Mouse (Mus musculus) thymus, postnatal 10 days (tissue): ENCODE measurements around the gene Spata2l.
"Not testable (repeated sequence)": the region's sequence is repeated elsewhere in the genome, so short reads cannot be mapped to it uniquely, and the experiment has no call there.

Experiments
- DNase-seq, 2 experiments: peaks; one replicate each; pipeline ENCODE4 v3.0.0; 2021; ENCODE audit warnings: low spot score in 2 of 2

The Spata2l gene

DNA sequence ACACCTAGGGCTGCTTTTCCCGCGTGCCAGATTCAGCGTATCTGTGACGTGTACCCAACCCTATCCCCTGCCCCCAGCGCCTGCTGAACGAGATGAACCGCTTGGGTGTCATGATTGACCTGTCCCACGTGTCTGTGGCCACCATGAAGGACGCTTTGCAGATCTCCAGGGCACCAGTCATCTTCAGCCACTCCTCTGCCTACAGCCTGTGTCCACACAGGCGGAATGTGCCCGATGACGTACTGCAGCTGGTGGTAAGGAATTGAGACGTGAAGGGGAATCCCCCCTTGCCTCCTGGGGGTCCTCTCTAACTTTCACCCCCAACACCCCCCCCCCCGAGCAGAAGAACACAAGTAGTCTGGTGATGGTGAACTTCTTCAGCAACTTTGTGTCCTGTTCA is 36.2 kb downstream of the Spata2l start:
- no peak for DNase-seq

DNA sequence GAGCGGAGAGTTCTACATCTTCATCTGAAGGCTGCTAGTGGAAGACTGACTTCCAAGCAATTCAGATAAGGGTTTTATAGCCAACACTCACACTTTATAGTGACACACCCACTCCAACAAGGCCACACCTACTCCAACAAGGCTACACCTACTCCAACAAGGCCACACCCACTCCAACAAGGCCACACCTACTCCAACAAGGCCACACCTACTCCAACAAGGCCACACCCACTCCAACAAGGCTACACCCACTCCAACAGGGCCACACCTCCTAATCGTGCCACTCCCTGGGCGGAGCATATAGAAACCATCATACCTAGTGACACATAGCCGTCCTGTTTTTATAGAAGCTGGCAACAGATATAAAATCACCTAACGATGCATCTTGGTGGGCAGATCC is 39.0 kb downstream of the Spata2l start:
- DNase-seq, result not testable (repeated sequence)

DNA sequence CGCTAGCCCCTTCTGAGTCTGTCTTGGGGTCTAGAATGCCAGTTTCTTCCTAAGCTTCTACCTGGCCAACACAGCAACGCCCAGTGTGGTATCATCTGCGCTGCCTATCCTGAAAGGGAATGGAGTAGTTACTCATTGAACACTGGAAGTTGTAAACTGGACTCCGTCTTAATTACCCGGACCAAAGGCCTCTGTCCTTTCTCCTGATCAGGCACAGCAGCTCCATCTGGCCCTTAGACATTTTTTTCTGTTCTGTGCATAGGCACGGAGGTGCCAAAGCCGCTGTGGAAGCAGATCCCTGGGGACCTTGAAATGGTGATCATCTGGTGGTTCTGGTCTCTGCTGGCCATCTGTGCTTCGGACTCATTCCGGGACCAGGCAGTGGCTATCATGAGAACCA is 42.3 kb downstream of the Spata2l start:
- DNase-seq, result no peak

GRCm38 (mm10) chr8:123191908-123192307 is 44.1 kb downstream of the Spata2l start:
- DNase-seq, result no peak

- DNase-seq, result peak in 1 of 2 experiments; percentile 19
Observed at GRCm38 (mm10) chr8:123190678-123191077, 45.4 kb downstream of the Spata2l start.

- no peak for DNase-seq
Observed at GRCm38 (mm10) chr8:123188841-123189240, 47.2 kb downstream of the Spata2l start.

DNA sequence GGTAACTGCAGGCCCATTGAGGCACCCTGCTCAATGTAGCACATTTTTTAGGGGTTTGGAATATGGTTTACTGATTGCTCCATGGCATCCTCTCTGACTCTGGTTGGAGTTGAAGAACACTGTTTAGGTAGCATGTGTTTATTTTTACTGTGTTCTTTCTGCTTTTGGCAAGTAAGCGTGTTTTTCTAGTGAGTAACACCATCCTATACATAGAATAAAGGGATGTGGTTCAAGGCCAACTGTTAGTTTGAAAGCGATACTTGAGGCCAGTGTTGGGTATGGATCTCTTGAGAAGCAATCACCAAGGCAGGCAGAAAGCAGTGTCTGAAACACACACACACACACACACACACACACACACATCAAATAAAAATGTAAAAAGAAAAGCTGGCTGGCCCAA is 48.0 kb downstream of the Spata2l start:
- DNase-seq, result no peak

GRCm38 (mm10) chr8:123185566-123186409 is 50.2 kb downstream of the Spata2l start, which contains the start of gene Dpep1:
Gene Dpep1 (plus strand): TSS chr8:123186242.
- DNase-seq, result no peak

DNA sequence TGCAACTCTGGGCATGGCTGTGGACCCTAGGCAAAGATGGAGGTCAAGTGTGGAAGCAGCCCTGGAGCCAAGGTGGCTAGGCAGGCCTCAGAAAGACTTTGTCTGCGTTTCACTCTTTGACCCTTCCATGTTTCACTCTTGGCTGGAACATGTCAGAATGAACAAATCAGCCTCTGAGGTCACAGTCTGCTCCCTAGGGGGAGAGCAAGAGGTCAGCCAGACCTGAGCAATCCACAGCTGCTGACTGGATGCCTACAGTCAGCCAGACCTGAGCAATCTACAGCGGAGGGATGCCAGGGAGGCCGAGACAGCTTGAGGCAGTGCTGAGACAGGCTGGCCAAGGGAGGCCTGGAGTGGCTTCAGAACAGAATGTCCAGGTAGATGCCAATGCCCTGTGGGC is 54.6 kb downstream of the Spata2l start:
- no peak for DNase-seq
